Mouse (Mus musculus) small intestine, adult 2 months (tissue): ENCODE results near the gene Ntrk3. TPM values are rescaled to one million over a fixed set of nuclear protein-coding genes. Genes with fewer than 3 reads are reported as not detected.

Experiments used
- H3K27ac ChIP-seq: fragments of 200-500 bp; 2 replicates; pipeline ENCODE4 v1.5.1; 2012; ENCODE audit warnings: low read depth, low read length, control low read depth, inconsistent platforms; ENCODE audit not compliant: insufficient read depth
- H3K27me3 ChIP-seq: fragments of 200-500 bp; 2 replicates; pipeline ENCODE4 v1.6.1; 2012; ENCODE audit warnings: mild to moderate bottlenecking, moderate library complexity, low read length, inconsistent platforms; ENCODE audit not compliant: control insufficient read depth, insufficient read depth
- H3K36me3 ChIP-seq: fragments of 200-500 bp; 2 replicates; pipeline ENCODE4 v1.6.1; 2012; ENCODE audit warnings: mild to moderate bottlenecking, low read length, control low read depth, inconsistent platforms; ENCODE audit not compliant: control insufficient read depth, insufficient read depth
- H3K4me1 ChIP-seq: fragments of 200-500 bp; 2 replicates; pipeline ENCODE4 v1.6.1; 2012; ENCODE audit warnings: low read length, inconsistent platforms, mixed read lengths; ENCODE audit not compliant: control insufficient read depth, insufficient read depth, insufficient read length
- H3K4me3 ChIP-seq: fragments of 200-500 bp; 2 replicates; pipeline ENCODE4 v1.5.1; 2012; ENCODE audit warnings: low read depth, mild to moderate bottlenecking, control low read depth, inconsistent platforms, low read length, moderate library complexity
- CTCF ChIP-seq: fragments of 200-500 bp; IDR thresholded peaks from 2 replicates; pipeline ENCODE4 v1.5.1; 2012; ENCODE audit warnings: low read depth, mild to moderate bottlenecking, control low read depth, inconsistent platforms, low read length, moderate library complexity, mixed read lengths; ENCODE audit not compliant: insufficient replicate concordance, insufficient read length; ENCODE audit errors: extremely low read depth
- POLR2A ChIP-seq: fragments of 200-500 bp; IDR thresholded peaks from 2 replicates; pipeline ENCODE4 v1.6.1; 2012; ENCODE audit warnings: low read depth, mild to moderate bottlenecking, control low read depth, inconsistent platforms, low read length, moderate library complexity
- WGBS: fragments of 180-500 bp; shearing (Covaris S2); methylation state at CpG from one replicate; pipeline ENCODE4 v1.1.7; 2018; 5-methylcytosine and 5-hydroxymethylcytosine counted together
- polyA plus RNA-seq: library from polyadenylated mRNA; depleted of rRNA; stranded (reverse); fragments of >200 nt; gene quantifications from 2 replicates; pipeline ENCODE4 v1.2.3, GENCODE M21; 2012

Gene Ntrk3
- polyA plus RNA-seq, 1 experiment = 0.61 TPM

GRCm38 (mm10) chr7:78660832-78661231 lies 77.0 kb downstream of the Ntrk3 start:
- no peaks in the 10 kb centered on the region for H3K36me3 ChIP-seq
- TF ChIP-seq POLR2A (no peak), CTCF (no peak)
- no peak overlapping the region for H3K4me3 ChIP-seq
- no peaks in the 10 kb centered on the region for H3K27me3 ChIP-seq
- no peaks in the 10 kb centered on the region for H3K4me1 ChIP-seq
- no peak overlapping the region for H3K27ac ChIP-seq
- WGBS = 69% methylated on average over 7 of the region's 7 CpGs

GRCm38 (mm10) chr7:78659846-78660245 lies 78.0 kb downstream of the Ntrk3 start:
- Histone ChIP-seq H3K27ac (no peak overlapping the region), H3K4me1 (no peaks in the 10 kb centered on the region), H3K4me3 (no peak overlapping the region), H3K36me3 (no peaks in the 10 kb centered on the region), H3K27me3 (no peaks in the 10 kb centered on the region)
- WGBS = 83% methylated on average over 2 of the region's 2 CpGs
- TF ChIP-seq CTCF = no peak
- no peak for TF ChIP-seq POLR2A

GRCm38 (mm10) chr7:78658026-78658425 lies 79.8 kb downstream of the Ntrk3 start:
- no peak for TF ChIP-seq POLR2A
- TF ChIP-seq CTCF = no peak
- Histone ChIP-seq H3K4me3 (no peak overlapping the region), H3K36me3 (no peaks in the 10 kb centered on the region), H3K27me3 (no peaks in the 10 kb centered on the region), H3K27ac (no peak overlapping the region), H3K4me1 (no peaks in the 10 kb centered on the region)
- 74% methylated on average over 10 of the region's 10 CpGs for WGBS

- no peak overlapping the region for H3K27ac ChIP-seq
- TF ChIP-seq POLR2A = no peak
- no peak for TF ChIP-seq CTCF
- no peaks in the 10 kb centered on the region for H3K27me3 ChIP-seq
- no peak overlapping the region for H3K4me3 ChIP-seq
- H3K36me3 ChIP-seq = no peaks in the 10 kb centered on the region
- no peaks in the 10 kb centered on the region for H3K4me1 ChIP-seq
- WGBS = 66% methylated on average over 3 of the region's 3 CpGs
These were observed 81.6 kb downstream of the Ntrk3 start for GRCm38 (mm10) chr7:78656181-78656580.

- Histone ChIP-seq H3K4me1 (no peaks in the 10 kb centered on the region), H3K27me3 (no peaks in the 10 kb centered on the region), H3K27ac (no peak overlapping the region), H3K36me3 (no peaks in the 10 kb centered on the region), H3K4me3 (no peak overlapping the region)
- no peak for TF ChIP-seq POLR2A
- no peak for TF ChIP-seq CTCF
- 29% methylated on average over 4 of the region's 4 CpGs for WGBS
These were observed 84.1 kb downstream of the Ntrk3 start for GRCm38 (mm10) chr7:78653686-78654085.

GRCm38 (mm10) chr7:78652296-78652695 lies 85.5 kb downstream of the Ntrk3 start:
- TF ChIP-seq POLR2A (no peak), CTCF (no peak)
- H3K27me3 ChIP-seq = no peaks in the 10 kb centered on the region
- H3K4me1 ChIP-seq = no peaks in the 10 kb centered on the region
- no peak overlapping the region for H3K27ac ChIP-seq
- no peak overlapping the region for H3K4me3 ChIP-seq
- H3K36me3 ChIP-seq = no peaks in the 10 kb centered on the region
- 37% methylated on average over 1 of the region's 1 CpGs for whole genome bisulfite sequencing

- TF ChIP-seq POLR2A (no peak), CTCF (no peak)
These were observed 86.3 kb downstream of the Ntrk3 start for GRCm38 (mm10) chr7:78651540-78651939.

GRCm38 (mm10) chr7:78643667-78644066 lies 94.1 kb downstream of the Ntrk3 start:
- Histone ChIP-seq H3K36me3 (no peaks in the 10 kb centered on the region), H3K4me1 (no peaks in the 10 kb centered on the region), H3K4me3 (no peak overlapping the region), H3K27ac (no peak overlapping the region), H3K27me3 (no peaks in the 10 kb centered on the region)
- 55% methylated on average over 6 of the region's 6 CpGs for WGBS
- no peak for TF ChIP-seq POLR2A
- TF ChIP-seq CTCF = no peak

More at GRCm38 (mm10) chr7:78651540-78651939, 86.3 kb downstream of the Ntrk3 start:
- no peaks in the 10 kb centered on the region for H3K36me3 ChIP-seq
- no peak overlapping the region for H3K4me3 ChIP-seq
- H3K4me1 ChIP-seq = no peaks in the 10 kb centered on the region
- no peak overlapping the region for H3K27ac ChIP-seq
- WGBS = 47% methylated on average over 1 of the region's 1 CpGs
- H3K27me3 ChIP-seq = no peaks in the 10 kb centered on the region
